Mouse (Mus musculus): ENCODE measurements around the gene Adgra3. TPM values are rescaled to one million over a fixed set of nuclear protein-coding genes. Genes with fewer than 3 reads are reported as not detected.

The Adgra3 gene
- polyA plus RNA-seq (2015; fragmentation: Nextera tagmentation; extraction: Ambion mirVana), result 25.2 and 25.4 TPM in 2 replicates

DNA sequence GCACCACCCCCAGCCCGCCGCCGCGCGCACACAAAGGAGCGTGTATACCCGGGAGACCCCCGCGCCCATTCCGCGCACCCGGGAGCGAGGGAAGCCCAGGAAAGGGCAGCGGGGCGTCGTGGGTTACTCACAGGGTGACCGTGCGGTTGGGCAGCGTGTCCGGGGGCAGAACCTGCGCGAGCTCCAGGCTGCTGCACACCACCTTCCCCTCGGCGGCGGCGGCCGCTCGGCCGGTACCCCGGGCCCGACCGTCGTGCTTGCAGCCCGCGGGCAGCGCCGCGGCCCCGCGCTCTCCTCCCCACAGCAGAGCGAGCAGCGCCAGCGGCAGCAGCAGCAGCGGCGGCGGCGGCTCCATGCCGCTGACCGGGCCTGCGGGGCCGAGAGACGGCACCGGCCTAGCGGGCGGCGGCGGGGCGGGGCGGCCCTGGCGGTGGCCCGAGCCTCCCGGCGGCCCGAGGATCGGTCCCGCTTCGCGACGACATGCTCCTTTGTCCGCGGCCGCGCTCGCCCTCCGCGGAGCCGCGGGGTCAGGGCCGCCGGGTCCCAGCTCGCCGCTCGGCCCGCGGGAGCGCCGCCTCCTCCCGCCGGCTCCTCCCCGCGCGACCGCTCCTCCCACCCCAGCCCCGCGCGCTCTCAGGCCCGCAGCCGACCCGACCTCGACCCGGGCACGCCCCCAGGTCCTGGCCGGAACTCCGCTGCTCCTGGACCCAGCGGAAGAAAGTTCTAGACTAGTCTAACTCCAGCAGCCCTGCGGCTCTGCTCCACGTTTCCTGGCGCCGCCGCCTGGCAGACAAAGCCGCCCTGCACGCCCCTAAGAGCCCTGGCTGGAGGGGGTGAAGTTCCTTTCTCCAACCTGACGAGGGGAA is at the start of gene Adgra3:
Gene Adgra3 (minus strand): TSS at position 586 of the 866 bp plus-strand sequence.
- Histone ChIP-seq H3K36me3 (no peaks in the 10 kb centered on the region), H3K9ac (peak within 1 kb of the TSS; percentile 96)
- WGBS, result 1% methylated on average over 87 of the region's 113 CpGs

DNA sequence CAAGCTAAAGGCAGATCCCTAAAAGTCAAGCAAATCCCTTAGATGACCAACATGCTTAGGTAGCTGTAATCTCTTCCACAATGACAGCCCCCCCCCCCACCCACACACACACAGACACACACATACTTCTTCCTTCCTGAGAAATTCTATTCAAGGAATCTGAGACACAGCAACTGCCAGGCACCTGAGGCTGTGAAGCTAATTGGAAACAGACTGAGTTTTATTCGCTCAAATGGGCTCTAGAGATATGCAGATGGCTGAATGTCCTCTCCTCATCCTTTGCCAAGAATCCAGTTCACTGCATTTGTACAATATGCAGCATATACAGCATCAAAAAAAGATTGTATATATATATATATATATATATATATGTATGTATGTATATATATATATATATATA is 24.6 kb upstream of the Adgra3 start:
- no peaks in the 10 kb centered on the region for H3K27me3 ChIP-seq
- H3K4me2 ChIP-seq, result no peak overlapping the region
- no peak overlapping the region for H3K9ac ChIP-seq
- ATAC-seq (ENCODE audit: borderline replicate concordance, extremely low read depth, low FRiP score, low TSS enrichment), result no peak
- H3K36me3 ChIP-seq, result no peaks in the 10 kb centered on the region
- WGBS, result 83% methylated on average over 1 of the region's 1 CpGs
- no peak overlapping the region for H3K4me3 ChIP-seq
- no peak overlapping the region for H3K27ac ChIP-seq
- no peaks in the 10 kb centered on the region for H3K9me3 ChIP-seq
- H3K4me1 ChIP-seq, result no peaks in the 10 kb centered on the region

More for the DNA sequence above, at the start of gene Adgra3:
- peak; percentile 92 for ATAC-seq (ENCODE audit: borderline replicate concordance, extremely low read depth, low FRiP score, low TSS enrichment)
- peak within 1 kb of the TSS; percentile 87 for H3K27ac ChIP-seq
- no peaks in the 10 kb centered on the region for H3K9me3 ChIP-seq
- H3K4me1 ChIP-seq, result peaks cover 13% of the 10 kb centered on the region
- peak within 1 kb of the TSS; percentile 65 for H3K4me2 ChIP-seq
- peak within 1 kb of the TSS; percentile 89 for H3K4me3 ChIP-seq
- H3K27me3 ChIP-seq, result no peaks in the 10 kb centered on the region

DNA sequence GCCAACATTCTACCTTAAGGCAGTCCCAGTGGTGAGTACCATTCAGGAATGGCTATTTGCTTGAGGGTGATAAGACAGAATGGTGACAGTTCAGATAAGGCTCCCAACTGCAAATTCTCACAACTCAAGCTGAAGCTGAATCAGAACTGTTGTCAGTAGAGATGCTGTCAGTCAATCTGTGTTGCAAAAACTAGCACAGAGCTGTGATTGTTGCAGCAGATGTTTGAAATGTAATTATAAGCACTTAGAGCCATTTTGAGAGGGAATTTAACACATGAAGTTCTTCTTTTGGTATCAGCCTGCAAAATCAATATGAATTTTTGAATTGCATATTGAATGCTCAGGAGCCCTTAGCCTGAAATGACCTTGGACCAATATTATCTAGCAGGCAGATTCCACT is 15.4 kb upstream of the Adgra3 start:
- no peak overlapping the region for H3K4me3 ChIP-seq
- H3K9ac ChIP-seq, result no peak overlapping the region
- no peaks in the 10 kb centered on the region for H3K27me3 ChIP-seq
- ATAC-seq (ENCODE audit: borderline replicate concordance, extremely low read depth, low FRiP score, low TSS enrichment), result no peak
- H3K36me3 ChIP-seq, result no peaks in the 10 kb centered on the region
- no peak overlapping the region for H3K27ac ChIP-seq
- H3K4me2 ChIP-seq, result no peak overlapping the region
- H3K9me3 ChIP-seq, result no peaks in the 10 kb centered on the region
- no peaks in the 10 kb centered on the region for H3K4me1 ChIP-seq

DNA sequence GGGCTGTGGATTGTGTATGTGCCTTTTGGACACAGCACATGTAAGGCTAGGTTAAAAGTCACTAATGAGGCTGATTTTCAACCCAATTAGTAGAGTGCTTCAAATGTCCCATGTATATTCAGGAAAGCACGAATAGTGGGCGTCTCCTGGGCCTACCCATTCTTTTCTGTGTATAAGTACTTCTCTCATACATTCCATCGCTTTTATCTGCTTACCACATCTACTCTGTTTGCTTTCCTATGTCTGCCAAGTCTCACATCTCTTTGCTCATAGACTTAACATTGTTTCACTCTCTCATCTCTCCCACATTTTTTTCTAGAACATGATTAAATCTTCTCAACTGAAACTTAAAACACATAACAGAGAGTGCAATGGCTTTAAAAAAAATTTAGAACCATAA is 5.4 kb upstream of the Adgra3 start:
- Histone ChIP-seq H3K4me2 (no peak overlapping the region), H3K9me3 (no peaks in the 10 kb centered on the region), H3K4me3 (no peak overlapping the region), H3K9ac (no peak overlapping the region), H3K36me3 (no peaks in the 10 kb centered on the region), H3K27ac (no peak overlapping the region), H3K4me1 (no peaks in the 10 kb centered on the region), H3K27me3 (no peaks in the 10 kb centered on the region)
- 45% methylated on average over 3 of the region's 3 CpGs for WGBS
- ATAC-seq (ENCODE audit: borderline replicate concordance, extremely low read depth, low FRiP score, low TSS enrichment), result no peak

DNA sequence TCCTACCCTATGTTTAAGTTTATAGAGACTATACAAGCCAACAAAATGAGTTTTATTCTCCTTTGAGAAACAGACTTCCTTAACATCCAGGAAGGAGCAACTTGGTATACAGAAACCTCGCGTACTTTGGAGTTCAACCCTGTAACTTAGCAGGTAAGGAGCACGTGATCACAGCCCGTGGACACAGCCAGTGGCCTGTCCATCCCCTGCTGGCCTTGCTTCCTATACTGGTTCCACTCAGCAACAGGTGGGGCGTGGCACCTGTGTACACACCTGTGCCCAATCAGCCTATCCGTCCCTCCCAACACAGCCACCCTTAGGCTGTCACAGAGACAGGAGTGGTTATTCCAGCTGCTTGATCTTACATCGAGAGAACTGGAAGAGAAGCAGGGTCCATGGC is 780 bp upstream of the Adgra3 start:
- H3K27me3 ChIP-seq, result no peaks in the 10 kb centered on the region
- peaks cover 13% of the 10 kb centered on the region for H3K4me1 ChIP-seq
- peak overlapping the region; percentile 87; the same call in 1 of the 2 replicates for H3K27ac ChIP-seq
- ATAC-seq (ENCODE audit: borderline replicate concordance, extremely low read depth, low FRiP score, low TSS enrichment), result peak; percentile 33; the same call in 1 of the 2 replicates
- H3K4me3 ChIP-seq, result peak overlapping the region; percentile 89
- peak overlapping the region; percentile 65 for H3K4me2 ChIP-seq
- no peaks in the 10 kb centered on the region for H3K36me3 ChIP-seq
- H3K9ac ChIP-seq, result no peak overlapping the region
- no peaks in the 10 kb centered on the region for H3K9me3 ChIP-seq
- WGBS, result 67% methylated on average over 7 of the region's 7 CpGs

DNA sequence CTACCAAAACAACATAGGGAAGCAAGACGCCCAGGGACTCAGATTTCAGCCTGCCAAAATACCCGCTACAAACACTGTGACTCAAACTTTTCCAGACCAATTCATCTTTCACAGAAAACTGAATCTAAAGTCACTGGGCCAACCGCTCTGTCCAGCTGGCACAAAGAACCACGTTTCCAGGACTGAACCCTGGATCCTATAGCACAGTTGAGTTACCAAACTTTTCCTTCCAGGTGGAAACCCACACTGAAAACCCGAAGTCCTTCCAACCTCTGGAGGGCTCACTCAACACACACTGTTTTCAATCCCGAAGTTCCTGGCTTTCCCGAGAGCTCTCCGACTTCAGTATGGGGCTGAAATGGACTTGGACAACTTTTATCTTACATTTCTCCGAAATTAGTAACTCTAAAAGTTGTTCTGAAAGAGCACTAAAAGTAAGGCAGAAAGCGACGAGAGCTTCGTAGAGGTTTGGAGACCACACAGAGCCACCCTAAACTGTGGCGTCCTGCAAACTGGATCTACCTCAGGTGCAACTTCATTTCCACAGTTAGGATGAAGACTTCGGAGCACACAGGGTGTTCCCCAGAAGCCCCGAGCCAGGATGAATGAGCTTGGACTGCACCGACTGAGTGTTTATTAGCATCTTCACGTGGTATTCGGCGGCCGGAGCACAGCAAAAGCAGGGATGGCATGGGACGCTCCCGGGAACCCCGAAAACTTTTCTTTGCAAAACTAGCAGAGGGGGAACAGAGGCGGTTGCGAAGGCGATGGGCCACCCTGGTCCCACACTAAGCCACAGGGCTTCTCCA is 990 bp downstream of the Adgra3 start:
- Histone ChIP-seq H3K9ac (peak overlapping the region; percentile 96), H3K4me3 (peak overlapping the region; percentile 89), H3K27me3 (no peaks in the 10 kb centered on the region), H3K27ac (peak overlapping the region; percentile 87), H3K4me2 (peak overlapping the region; percentile 65), H3K9me3 (no peaks in the 10 kb centered on the region), H3K4me1 (peaks cover 16% of the 10 kb centered on the region), H3K36me3 (no peaks in the 10 kb centered on the region)
- WGBS, result 1% methylated on average over 26 of the region's 26 CpGs
- peak; percentile 9; the same call in 1 of the 2 replicates for ATAC-seq (ENCODE audit: borderline replicate concordance, extremely low read depth, low FRiP score, low TSS enrichment)

DNA sequence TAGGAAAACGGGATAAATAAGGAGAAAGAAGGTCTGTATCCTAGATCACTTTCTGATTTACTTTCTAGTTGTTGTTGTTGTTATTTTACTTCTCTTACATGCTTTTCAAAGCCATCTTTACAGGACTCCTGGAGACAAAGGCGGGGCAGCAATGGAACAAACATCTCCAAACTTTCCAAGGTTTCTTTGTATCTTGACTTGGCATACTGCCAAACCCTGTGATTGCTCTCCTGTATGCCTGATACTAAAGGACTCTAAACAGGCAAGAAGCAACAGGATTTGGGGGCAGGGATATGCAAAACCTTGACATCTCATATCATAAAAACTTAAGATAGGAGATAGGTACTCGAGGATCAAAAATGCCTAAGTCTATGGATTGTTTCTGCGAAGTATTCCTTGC is 6.3 kb downstream of the Adgra3 start:
- ATAC-seq (ENCODE audit: borderline replicate concordance, extremely low read depth, low FRiP score, low TSS enrichment), result no peak
- Histone ChIP-seq H3K4me3 (no peak overlapping the region), H3K27me3 (no peaks in the 10 kb centered on the region), H3K4me1 (peaks cover 40% of the 10 kb centered on the region), H3K4me2 (no peak overlapping the region), H3K9me3 (no peaks in the 10 kb centered on the region), H3K27ac (no peak overlapping the region), H3K9ac (no peak overlapping the region), H3K36me3 (no peaks in the 10 kb centered on the region)
- 61% methylated on average over 4 of the region's 4 CpGs for WGBS

DNA sequence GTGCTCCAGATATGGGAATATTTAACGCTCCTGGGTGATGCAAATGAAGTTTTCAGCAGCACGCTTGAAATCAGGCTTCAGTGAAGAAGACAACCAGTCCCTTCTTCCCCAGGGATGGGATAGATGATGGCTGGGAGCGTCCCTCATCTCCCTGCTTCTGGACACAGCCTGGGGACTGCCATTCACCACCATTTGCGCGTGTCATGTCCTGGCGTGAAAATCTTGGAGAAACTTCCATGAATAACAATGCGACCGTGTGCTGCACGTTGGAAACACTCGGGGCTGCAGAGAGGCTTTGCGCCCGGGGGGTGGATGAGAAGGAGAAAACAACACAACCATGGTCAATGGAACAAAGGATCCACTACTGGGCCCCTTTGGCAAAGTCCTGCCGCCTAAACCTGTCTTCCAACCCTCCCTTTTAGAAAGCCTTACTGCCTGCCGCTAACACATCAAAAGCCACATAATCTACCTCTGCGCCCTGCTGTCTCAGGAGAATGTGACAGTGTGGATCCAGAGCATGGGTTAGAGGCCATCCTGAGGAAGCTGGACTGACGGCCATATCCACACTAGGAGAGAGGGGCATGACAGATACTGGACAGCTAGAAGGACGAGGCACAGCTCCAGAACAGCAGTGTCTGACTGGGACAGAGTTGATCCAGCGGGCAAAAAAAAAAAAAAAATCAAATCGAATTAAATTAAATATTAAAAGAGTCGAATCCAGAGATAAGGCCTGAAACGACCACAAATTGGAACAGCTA is 8.0 kb downstream of the Adgra3 start:
- no peaks in the 10 kb centered on the region for H3K27me3 ChIP-seq
- peaks cover 29% of the 10 kb centered on the region for H3K4me1 ChIP-seq
- no peak for ATAC-seq (ENCODE audit: borderline replicate concordance, extremely low read depth, low FRiP score, low TSS enrichment)
- H3K9me3 ChIP-seq, result no peaks in the 10 kb centered on the region
- no peak overlapping the region for H3K9ac ChIP-seq
- no peaks in the 10 kb centered on the region for H3K36me3 ChIP-seq
- no peak overlapping the region for H3K27ac ChIP-seq
- H3K4me2 ChIP-seq, result no peak overlapping the region
- 79% methylated on average over 21 of the region's 21 CpGs for WGBS
- H3K4me3 ChIP-seq, result no peak overlapping the region

DNA sequence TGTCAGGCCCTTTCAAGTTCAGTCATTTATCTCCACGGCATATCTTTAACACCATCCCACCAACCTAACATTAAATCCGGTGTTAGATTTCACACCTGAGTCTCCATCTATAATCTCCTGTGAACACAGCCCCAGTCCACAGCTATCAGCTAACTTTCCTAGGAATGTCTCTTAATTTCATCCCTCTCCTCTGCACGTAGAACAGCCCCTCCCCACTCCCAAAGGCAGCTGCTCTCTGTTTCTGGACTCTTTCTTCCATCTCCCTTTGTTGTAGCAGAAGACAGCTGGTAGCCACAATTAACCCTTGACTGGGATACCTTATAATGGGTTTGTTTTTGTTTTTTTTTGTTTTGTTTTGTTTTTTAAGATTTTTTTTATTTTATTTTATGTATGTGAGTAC is 8.8 kb downstream of the Adgra3 start:
- H3K4me3 ChIP-seq, result no peak overlapping the region
- H3K27me3 ChIP-seq, result no peaks in the 10 kb centered on the region
- H3K36me3 ChIP-seq, result no peaks in the 10 kb centered on the region
- no peak overlapping the region for H3K27ac ChIP-seq
- H3K9ac ChIP-seq, result no peak overlapping the region
- H3K9me3 ChIP-seq, result no peaks in the 10 kb centered on the region
- whole genome bisulfite sequencing, result 35% methylated on average over 3 of the region's 3 CpGs
- no peak for ATAC-seq (ENCODE audit: borderline replicate concordance, extremely low read depth, low FRiP score, low TSS enrichment)
- peaks cover 29% of the 10 kb centered on the region for H3K4me1 ChIP-seq
- no peak overlapping the region for H3K4me2 ChIP-seq

DNA sequence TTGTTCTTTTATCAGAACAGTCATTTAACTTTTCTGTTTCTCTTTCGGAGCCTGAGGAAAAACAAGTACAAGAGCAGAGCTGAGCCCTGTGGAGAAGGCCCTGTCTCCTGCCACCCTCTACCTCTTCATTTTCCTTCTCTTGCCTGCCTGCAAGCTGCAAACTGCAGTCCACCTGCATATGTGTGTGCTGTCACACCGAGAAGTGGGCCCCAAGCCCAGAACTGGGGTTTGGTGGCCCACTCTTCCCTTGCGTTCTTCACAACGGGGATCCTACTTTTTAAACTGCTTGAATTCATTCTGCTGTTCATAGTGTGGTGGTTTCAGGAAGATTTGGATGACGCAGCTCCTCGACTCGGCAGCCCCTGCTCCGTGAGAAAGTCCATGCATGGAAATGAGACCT is 9.3 kb downstream of the Adgra3 start:
- Histone ChIP-seq H3K4me2 (no peak overlapping the region), H3K9me3 (no peaks in the 10 kb centered on the region), H3K4me1 (peaks cover 29% of the 10 kb centered on the region), H3K27me3 (no peaks in the 10 kb centered on the region), H3K27ac (no peak overlapping the region), H3K36me3 (no peaks in the 10 kb centered on the region), H3K9ac (no peak overlapping the region), H3K4me3 (no peak overlapping the region)
- 64% methylated on average over 8 of the region's 8 CpGs for WGBS
- ATAC-seq (ENCODE audit: borderline replicate concordance, extremely low read depth, low FRiP score, low TSS enrichment), result no peak

DNA sequence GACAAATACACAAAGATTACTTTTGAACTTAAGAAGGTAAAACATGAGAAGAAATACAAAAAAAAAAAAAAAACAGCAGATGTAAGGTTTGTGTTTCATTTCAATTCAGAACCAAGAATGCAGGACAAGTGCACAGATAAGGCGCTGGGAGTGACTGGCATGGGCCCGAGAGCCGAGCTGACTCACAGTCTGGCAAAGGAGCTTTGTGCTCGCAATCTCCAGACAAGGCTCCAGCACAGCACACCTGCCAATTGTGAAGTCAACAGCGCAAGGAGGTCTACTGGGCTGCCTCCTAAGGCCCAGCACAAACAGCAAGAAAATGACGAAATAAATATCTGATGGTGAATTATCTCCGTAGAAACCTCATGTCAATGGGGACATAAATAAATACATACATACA is 9.8 kb downstream of the Adgra3 start:
- no peak overlapping the region for H3K27ac ChIP-seq
- 55% methylated on average over 7 of the region's 7 CpGs for WGBS

More for the DNA sequence above, 9.8 kb downstream of the Adgra3 start:
- 0 out of 2 replicates have a peak, but pooled peaks have one; percentile 49 for ATAC-seq (ENCODE audit: borderline replicate concordance, extremely low read depth, low FRiP score, low TSS enrichment)
- H3K27me3 ChIP-seq, result no peaks in the 10 kb centered on the region
- H3K36me3 ChIP-seq, result no peaks in the 10 kb centered on the region
- H3K4me2 ChIP-seq, result no peak overlapping the region
- H3K9ac ChIP-seq, result no peak overlapping the region
- no peak overlapping the region for H3K4me3 ChIP-seq
- no peaks in the 10 kb centered on the region for H3K9me3 ChIP-seq
- peaks cover 29% of the 10 kb centered on the region for H3K4me1 ChIP-seq

Measured in lung, embryonic 15.5 days (tissue).